Comparison of ENCODE assay signal across 1 mouse cellular context in genomic region chr2:118976282-118976929, GRCm38 (mm10).
TF ChIP-seq lines count a peak whose summit lies in the region.

No protein-coding gene starts in this region.

TF ChIP-seq in MEL, 35 proteins besides CTCF, POLR2A, EP300 and RAD21 (continued from another document):
- TF ChIP-seq NRF1 (IDR thresholded peaks at IDR 0.05; ENCODE audit: insufficient read depth, low read depth, low read length, poor library complexity, severe bottlenecking) (peak; percentile 57), ZMIZ1 (IDR thresholded peaks at IDR 0.05; ENCODE audit: low read depth, low read length) (peak; percentile 76; the same call in 1 of the 2 replicates), MEF2A (IDR thresholded peaks at IDR 0.05; ENCODE audit: extremely low read depth, insufficient replicate concordance, low read depth, low read length, poor library complexity, severe bottlenecking) (no peak), MAFK (IDR thresholded peaks at IDR 0.05; ENCODE audit: borderline replicate concordance, low read depth, low read length) (no peak), ZNF384 (IDR thresholded peaks at IDR 0.05; ENCODE audit: low read depth, low read length) (no peak), CHD1 (IDR thresholded peaks at IDR 0.05; ENCODE audit: low read depth, low read length) (0 out of 2 replicates have a peak, but pooled peaks have one; percentile 59), MYC (IDR thresholded peaks at IDR 0.05; ENCODE audit: low read depth, low read length) (no peak; the same call in 1 of the 2 replicates), ETS1 (IDR thresholded peaks at IDR 0.05; ENCODE audit: low read depth, low read length) (no peak), ZKSCAN1 (IDR thresholded peaks at IDR 0.05; ENCODE audit: low read depth, low read length) (no peak), POLR2AphosphoS2 (IDR thresholded peaks at IDR 0.05; ENCODE audit: low read length) (peak; percentile 75; the same call in 1 of the 2 replicates), UBTF (IDR thresholded peaks at IDR 0.05; ENCODE audit: borderline replicate concordance, insufficient read depth, low read depth, low read length) (0 out of 2 replicates have a peak, but pooled peaks have one; percentile 84), USF2 (IDR thresholded peaks at IDR 0.05; ENCODE audit: borderline replicate concordance in 1 of 2, insufficient read depth in 1 of 2, low read depth in 1 of 2, low read length in 2 of 2) (no peak), USF1 (IDR thresholded peaks at IDR 0.05; ENCODE audit: low read depth, low read length) (0 out of 2 replicates have a peak, but pooled peaks have one; percentile 8), ELF1 (IDR thresholded peaks at IDR 0.05; ENCODE audit: low read depth, low read length) (no peak; the same call in 1 of the 2 replicates), HCFC1 (IDR thresholded peaks at IDR 0.05; ENCODE audit: low read depth, low read length) (peak; percentile 50; the same call in 1 of the 2 replicates), MAZ (IDR thresholded peaks at IDR 0.05; ENCODE audit: low read depth, low read length) (peak; percentile 86), ZC3H11A (IDR thresholded peaks at IDR 0.05; ENCODE audit: low read depth, low read length) (no peak)
TF ChIP-seq in MEL: peak in this region for 15.
